Comparison of ENCODE assay signal across 10 mouse cellular contexts in genomic region chr2:128422677-128423076, GRCm38 (mm10).
DNase-seq lines count a peak whose midpoint lies in the region; ATAC-seq and TF ChIP-seq lines count a peak whose summit lies in the region.
"Had no signal": no experiment of that assay in that cellular context is flagged by ENCODE, and none has a peak within 500 bp of the region (broad histone marks: within the 10 kb centered on the region; RNA-seq: fewer than 3 reads in every experiment).

No protein-coding gene starts in this region.

- no peak overlapping the region for H3K4me2 ChIP-seq in hindbrain, embryonic 11.5 days (replicated peaks; ENCODE audit: low read depth, low read length)
- H3K4me2 ChIP-seq: hindbrain, embryonic 14.5 days had no signal

- H3K27me3 ChIP-seq in hindbrain, embryonic 11.5 days (ENCODE audit: control insufficient read depth, insufficient read depth, low read length) = no peaks in the 10 kb centered on the region
- no peaks in the 10 kb centered on the region for H3K27me3 ChIP-seq in hindbrain, embryonic 10.5 days (ENCODE audit: insufficient read depth, poor library complexity, severe bottlenecking)
- no peaks in the 10 kb centered on the region for H3K27me3 ChIP-seq in thymus, adult 2 months (ENCODE audit: control insufficient read depth, insufficient read depth, low read length)

- TF ChIP-seq POLR2A in thymus, adult 2 months (IDR thresholded peaks at IDR 0.05; ENCODE audit: control insufficient read depth, extremely low read depth, insufficient read depth, low read length, poor library complexity) = no peak

- peak; percentile 23 for DNase-seq in hindbrain, embryonic 11.5 days (ENCODE audit: low spot score)
- DNase-seq in hindbrain, embryonic 10.5 days (ENCODE audit: low spot score) = no peak
- DNase-seq in thymus, adult 2 months = peak; percentile 30
- no peak for DNase-seq in thymus, adult 18-20 months
- DNase-seq in ovary, postnatal 14 days (ENCODE audit: low spot score) = no peak
- DNase-seq in kidney, adult 18-20 months = no peak
- no peak for DNase-seq in cerebellum, adult 18-20 months
- DNase-seq: lung, postnatal 14 days had no signal

- no peak overlapping the region for H3K9ac ChIP-seq in hindbrain, embryonic 11.5 days (ENCODE audit: low read depth, low read length)
- H3K9ac ChIP-seq: hindbrain, embryonic 14.5 days had no signal

- WGBS in hindbrain, embryonic 11.5 days = 49% methylated on average over 6 of the region's 6 CpGs
- WGBS in hindbrain, embryonic 10.5 days = 50% methylated on average over 6 of the region's 6 CpGs
- 42% methylated on average over 6 of the region's 6 CpGs for WGBS in thymus, adult 2 months

- H3K4me1 ChIP-seq in hindbrain, embryonic 11.5 days (replicated peaks; ENCODE audit: control insufficient read depth, insufficient read depth, low read length) = no peaks in the 10 kb centered on the region
- H3K4me1 ChIP-seq in hindbrain, embryonic 10.5 days (replicated peaks) = peaks cover 19% of the 10 kb centered on the region
- H3K4me1 ChIP-seq in thymus, adult 2 months (replicated peaks; ENCODE audit: control insufficient read depth, insufficient read depth, low read length) = peaks cover 6% of the 10 kb centered on the region

- peak; percentile 63; the same call in 1 of the 2 replicates for TF ChIP-seq CTCF in thymus, adult 2 months (IDR thresholded peaks at IDR 0.05; ENCODE audit: borderline replicate concordance, control insufficient read depth, extremely low read depth, insufficient read depth, low read length, poor library complexity)

- H3K36me3 ChIP-seq in hindbrain, embryonic 11.5 days (ENCODE audit: control insufficient read depth, insufficient read depth, low read length) = no peaks in the 10 kb centered on the region
- no peaks in the 10 kb centered on the region for H3K36me3 ChIP-seq in hindbrain, embryonic 10.5 days
- no peaks in the 10 kb centered on the region for H3K36me3 ChIP-seq in thymus, adult 2 months (ENCODE audit: control insufficient read depth, insufficient read depth, low read length)

- no peak overlapping the region for H3K4me3 ChIP-seq in hindbrain, embryonic 11.5 days (ENCODE audit: low read depth, low read length)
- no peak overlapping the region for H3K4me3 ChIP-seq in hindbrain, embryonic 10.5 days
- H3K4me3 ChIP-seq in thymus, adult 2 months (ENCODE audit: control insufficient read depth, insufficient read depth, low read length) = no peak overlapping the region

- no peaks in the 10 kb centered on the region for H3K9me3 ChIP-seq in hindbrain, embryonic 11.5 days (ENCODE audit: control insufficient read depth, low read length)
- no peaks in the 10 kb centered on the region for H3K9me3 ChIP-seq in hindbrain, embryonic 10.5 days

- ATAC-seq in hindbrain, embryonic 11.5 days (ENCODE audit: low FRiP score) = no peak
- ATAC-seq in inflammation-experienced regulatory T-cells, adult 6 months = peak; percentile 81

- no peak overlapping the region for H3K27ac ChIP-seq in hindbrain, embryonic 11.5 days (ENCODE audit: low read depth, low read length)
- H3K27ac ChIP-seq in hindbrain, embryonic 10.5 days = no peak overlapping the region
- H3K27ac ChIP-seq in thymus, adult 2 months (ENCODE audit: control insufficient read depth, insufficient read depth, low read length) = no peak overlapping the region
- H3K27ac ChIP-seq: hindbrain, embryonic 14.5 days had no signal

Comparison
In these comparisons a context has a peak if more than half of its experiments do, and no peak if none do; other contexts are left out.
1. DNase-seq: peak in hindbrain, embryonic 11.5 days (single experiment) and thymus, adult 2 months (single experiment); none in hindbrain, embryonic 10.5 days (single experiment), thymus, adult 18-20 months (0 of 2), ovary, postnatal 14 days (single experiment), kidney, adult 18-20 months (single experiment) and cerebellum, adult 18-20 months (0 of 2).